ENCODE assay signal across 8 mouse cellular contexts in genomic region chr11:50130811-50131766, GRCm38 (mm10). TPM values are rescaled to one million over a fixed set of nuclear protein-coding genes. Genes with fewer than 3 reads are reported as not detected.
A peak's percentile ranks its signal among the peaks of the same experiment; 100 is the strongest.
DNase-seq lines count a peak whose midpoint lies in the region; ATAC-seq and TF ChIP-seq lines count a peak whose summit lies in the region.

Tbc1d9b (plus strand) TSS chr11:50131396.

- peak; percentile 95 for DNase-seq in gastrocnemius, postnatal 10 days
- DNase-seq in induced T-regulatory cell, adult 2 months (ENCODE audit: low read depth), result peak; percentile 92
- DNase-seq in left cerebral cortex, adult 9 months (ENCODE audit: low spot score in 2 of 2), result peak; percentile 62 to 91
- peak; percentile 90 for DNase-seq in right cerebral cortex, postnatal 14 days
- peak; percentile 79 to 86 for DNase-seq in urinary bladder, postnatal 36 days (ENCODE audit: low spot score in 2 of 2)

- H3K4me1 ChIP-seq in cortical plate, adult 2 months (ENCODE audit: control insufficient read depth, insufficient read depth, low read length), result peaks cover 5% of the 10 kb centered on the region

- peak; percentile 64 for TF ChIP-seq POLR2A in cortical plate, adult 2 months (IDR thresholded peaks at IDR 0.05; ENCODE audit: extremely low read depth, insufficient read depth, low read length)

- ATAC-seq in activated CD4-positive, CD25-positive, alpha-beta regulatory T cell, adult 4 months, result peak; percentile 80
- peak; percentile 79 for ATAC-seq in megakaryocyte progenitor cell, adult 5-6 weeks (replicated peaks; ENCODE audit: poor library complexity)

- TF ChIP-seq CTCF in cortical plate, adult 2 months (IDR thresholded peaks at IDR 0.05; ENCODE audit: extremely low read depth, insufficient read depth, low read length), result peak; percentile 97

- peak within 1 kb of the TSS; percentile 74 for H3K27ac ChIP-seq in cortical plate, adult 2 months (ENCODE audit: insufficient read depth, low read length)

- peak within 1 kb of the TSS; percentile 95 for H3K4me3 ChIP-seq in cortical plate, adult 2 months (ENCODE audit: insufficient read depth, low read length)

RNA-seq across cellular contexts. Expression of gene Tbc1d9b, which starts in this region (rescaled TPM):
- polyA plus RNA-seq in activated CD4-positive, CD25-positive, alpha-beta regulatory T cell, adult 4 months (2017; shearing (Covaris generic)), result 10 to 100 TPM; 20.6 to 32.5 TPM
- 162 and 188 TPM in 2 replicates for polyA plus RNA-seq in cortical plate, adult 2 months (2012; rRNA removed)
- 10 to 100 TPM; 23.2 to 30.1 TPM for total RNA-seq in gastrocnemius, postnatal 10 days (2021)
- 38.6 and 41.5 TPM in 2 replicates for total RNA-seq in megakaryocyte progenitor cell, adult 5-6 weeks (2015)
- total RNA-seq in megakaryocyte progenitor cell, adult 5-6 weeks (2017), result 78.6 and 91.2 TPM in 2 replicates

Comparison
In these comparisons a context has a peak if more than half of its experiments do, and no peak if none do; other contexts are left out.
1. Peak in every context shown above with its lines: DNase-seq, ATAC-seq, H3K4me3 ChIP-seq and H3K27ac ChIP-seq.